Mouse (Mus musculus) embryonic fibroblast, embryonic 13.5 days (primary cell): ENCODE measurements at regions not wholly inside any gene's neighbourhood (a gene's known extent, or its start where the extent isn't known, plus 50 kb on each side); places are given as distances from the start of the nearest gene placed in this dataset.

Experiments used
- H3K27ac ChIP-seq: 2 replicates; pipeline ENCODE4 v1.5.1; 2012; ENCODE audit warnings: low read length, control low read depth, inconsistent platforms; ENCODE audit not compliant: insufficient read depth
- H3K4me1 ChIP-seq: 2 replicates; pipeline ENCODE4 v1.6.1; 2011; ENCODE audit warnings: low read length; ENCODE audit not compliant: control insufficient read depth, insufficient read depth
- H3K4me3 ChIP-seq: 2 replicates; pipeline ENCODE4 v1.5.1; 2011; ENCODE audit warnings: mild to moderate bottlenecking, control low read depth, low read length; ENCODE audit not compliant: insufficient read depth
- CTCF ChIP-seq: IDR thresholded peaks from 2 replicates; pipeline ENCODE4 v1.5.1; 2011; ENCODE audit warnings: mild to moderate bottlenecking, control low read depth, low read length, moderate library complexity, borderline replicate concordance; ENCODE audit not compliant: insufficient read depth
- POLR2A ChIP-seq: IDR thresholded peaks from 2 replicates; pipeline ENCODE4 v1.6.1; 2011; ENCODE audit warnings: low read depth, mild to moderate bottlenecking, control low read depth, low read length, moderate library complexity

DNA sequence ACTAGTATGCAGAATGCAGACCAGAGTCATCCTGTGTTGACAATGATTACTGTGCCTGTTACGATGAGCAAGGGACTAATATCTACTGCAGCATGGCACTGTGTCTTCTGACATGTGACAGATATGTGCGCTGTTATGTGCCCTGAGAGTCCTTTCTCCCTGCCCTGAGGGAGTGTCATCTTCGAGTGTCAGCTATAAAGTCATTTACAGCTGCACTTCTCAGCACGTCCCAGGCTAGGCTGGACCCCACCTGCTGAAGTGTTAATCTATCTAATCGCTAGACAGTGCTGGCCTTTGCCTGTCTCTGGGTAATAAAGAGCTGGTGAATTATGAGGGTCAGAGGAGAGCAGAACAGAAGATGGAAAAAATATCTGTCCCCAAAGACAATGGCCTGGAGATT is 337.7 kb downstream of the Prdm2 start:
- Histone ChIP-seq H3K4me1 (no peaks in the 10 kb centered on the region), H3K4me3 (no peak overlapping the region), H3K27ac (no peak overlapping the region)
- TF ChIP-seq POLR2A (no peak), CTCF (no peak)

DNA sequence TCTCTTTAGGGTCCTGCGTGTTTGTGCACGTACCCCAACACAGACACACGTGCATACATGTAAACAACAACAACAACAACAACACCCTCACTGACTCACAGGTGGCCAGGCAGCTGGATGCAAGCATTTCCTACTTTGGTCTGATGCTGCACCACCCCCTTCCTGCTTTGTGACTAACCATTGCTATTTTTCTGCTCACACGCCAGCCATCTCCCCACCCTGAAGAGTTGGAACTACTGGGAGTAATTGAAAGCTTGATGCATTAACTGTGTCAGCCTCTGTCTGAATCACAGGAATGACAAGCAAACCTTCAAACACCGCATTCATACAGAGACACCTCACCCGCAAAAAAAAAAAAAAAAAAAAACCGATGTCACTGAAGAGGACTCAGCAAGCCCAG is 346.5 kb downstream of the Prdm2 start:
- Histone ChIP-seq H3K4me1 (no peaks in the 10 kb centered on the region), H3K27ac (no peak overlapping the region), H3K4me3 (no peak overlapping the region)
- TF ChIP-seq POLR2A: no peak
- TF ChIP-seq CTCF: no peak

DNA sequence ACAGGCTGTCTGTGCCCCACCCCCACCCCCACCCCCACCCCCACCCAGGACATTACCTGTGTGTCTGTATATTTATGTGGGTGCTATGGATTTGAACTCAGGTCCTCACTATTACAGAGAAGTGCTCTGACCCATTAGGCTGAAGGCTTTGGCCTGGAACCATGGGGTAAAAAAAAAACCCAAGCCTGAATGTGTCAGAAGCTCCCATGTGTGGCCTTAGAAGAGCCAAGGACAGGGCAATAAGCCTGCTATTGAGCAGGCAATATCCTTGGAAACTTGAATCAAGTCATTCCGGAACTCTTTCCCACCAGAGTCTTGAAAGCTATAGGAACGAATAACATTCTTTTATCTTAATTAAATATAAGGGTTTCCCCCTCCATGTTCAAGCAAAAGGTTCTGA is 347.2 kb downstream of the Prdm2 start:
- Histone ChIP-seq H3K27ac (no peak overlapping the region), H3K4me3 (no peak overlapping the region), H3K4me1 (no peaks in the 10 kb centered on the region)
- TF ChIP-seq CTCF (no peak), POLR2A (no peak)

DNA sequence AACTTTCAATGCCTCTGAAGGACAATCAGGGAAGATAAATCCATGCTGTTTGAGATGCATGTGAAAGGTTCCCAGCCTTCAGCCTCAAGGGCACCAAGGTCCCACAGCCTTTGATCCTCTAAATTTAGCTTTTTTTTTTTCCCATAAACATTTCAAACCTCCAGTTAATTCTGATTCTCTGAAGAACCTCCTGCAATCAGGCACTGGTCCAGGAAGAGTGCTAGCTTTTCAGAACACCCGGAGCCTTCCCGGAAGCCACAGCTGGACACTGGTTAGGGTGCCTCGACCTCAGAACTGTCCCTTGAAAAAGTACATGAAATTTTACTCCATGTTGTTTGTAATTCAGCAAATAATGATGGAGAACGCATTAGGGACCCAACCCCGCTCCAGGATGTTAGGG is 348.9 kb downstream of the Prdm2 start:
- Histone ChIP-seq H3K4me3 (no peak overlapping the region), H3K4me1 (no peaks in the 10 kb centered on the region), H3K27ac (no peak overlapping the region)
- TF ChIP-seq CTCF (no peak), POLR2A (no peak)

DNA sequence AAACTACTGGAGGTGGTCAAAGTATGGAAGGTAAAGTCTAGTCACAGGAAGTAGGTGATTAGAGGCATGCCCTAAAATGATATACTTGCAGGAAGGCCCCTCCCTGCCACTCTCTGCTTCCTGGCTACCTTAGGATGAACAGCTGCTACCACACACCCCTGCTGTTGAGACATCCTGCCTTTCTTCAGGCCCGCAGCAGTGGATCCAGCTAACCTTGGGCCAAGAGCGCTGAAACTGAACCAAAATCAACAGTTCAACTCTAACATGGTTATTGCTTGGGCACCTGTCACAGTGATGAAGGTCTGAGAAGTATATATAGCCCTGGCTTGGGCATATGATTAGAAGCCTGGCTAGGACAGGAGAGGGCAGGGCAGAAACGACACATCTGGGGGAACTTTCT is 352.4 kb downstream of the Prdm2 start:
- Histone ChIP-seq H3K4me1 (no peaks in the 10 kb centered on the region), H3K27ac (no peak overlapping the region), H3K4me3 (no peak overlapping the region)
- TF ChIP-seq POLR2A: no peak

DNA sequence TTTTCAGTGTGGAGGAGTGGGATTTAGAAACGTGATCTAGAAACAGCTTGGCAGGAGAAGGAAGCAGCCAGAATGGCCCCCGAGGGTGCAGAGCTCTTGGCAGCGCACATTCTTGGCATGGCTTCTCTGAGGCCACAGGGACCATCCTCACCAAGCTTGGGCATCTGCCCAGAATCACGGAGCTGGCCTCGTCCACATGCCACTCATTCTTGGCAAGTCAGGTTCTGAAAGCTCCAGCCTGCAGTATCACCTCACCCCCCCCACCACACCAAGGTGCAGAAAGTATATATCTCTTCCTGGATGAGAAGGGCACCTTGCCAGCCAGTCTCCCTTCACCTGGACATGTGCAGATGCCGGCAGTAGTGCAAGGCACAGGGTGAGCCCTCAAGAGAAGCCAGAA is 356.2 kb downstream of the Prdm2 start:
- TF ChIP-seq POLR2A (no peak), CTCF (no peak)
- H3K27ac ChIP-seq: no peak overlapping the region

DNA sequence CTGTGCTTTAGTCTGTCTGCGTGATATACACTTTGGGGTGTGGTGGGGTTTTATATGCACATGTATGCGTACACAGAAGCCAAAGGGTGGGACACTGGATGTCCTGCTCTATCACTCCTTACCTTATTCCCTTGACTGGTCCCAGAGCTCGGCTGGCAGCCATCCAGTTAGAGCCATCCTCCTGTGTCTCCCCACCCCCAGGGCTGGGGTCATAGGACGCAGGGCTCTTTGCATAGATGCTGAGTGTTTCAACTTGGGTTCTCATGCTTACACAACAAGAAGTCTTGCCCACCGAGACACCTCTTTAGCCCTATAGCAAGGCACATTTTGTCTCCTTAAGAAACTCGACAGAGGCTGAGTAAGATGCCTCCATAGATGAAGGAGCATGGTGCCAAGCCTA is 357.2 kb downstream of the Prdm2 start:
- Histone ChIP-seq H3K4me3 (no peak overlapping the region), H3K4me1 (no peaks in the 10 kb centered on the region), H3K27ac (no peak overlapping the region)
- TF ChIP-seq CTCF (no peak), POLR2A (no peak)

More for the DNA sequence above, 356.2 kb downstream of the Prdm2 start:
- H3K4me1 ChIP-seq: no peaks in the 10 kb centered on the region
- H3K4me3 ChIP-seq: no peak overlapping the region

DNA sequence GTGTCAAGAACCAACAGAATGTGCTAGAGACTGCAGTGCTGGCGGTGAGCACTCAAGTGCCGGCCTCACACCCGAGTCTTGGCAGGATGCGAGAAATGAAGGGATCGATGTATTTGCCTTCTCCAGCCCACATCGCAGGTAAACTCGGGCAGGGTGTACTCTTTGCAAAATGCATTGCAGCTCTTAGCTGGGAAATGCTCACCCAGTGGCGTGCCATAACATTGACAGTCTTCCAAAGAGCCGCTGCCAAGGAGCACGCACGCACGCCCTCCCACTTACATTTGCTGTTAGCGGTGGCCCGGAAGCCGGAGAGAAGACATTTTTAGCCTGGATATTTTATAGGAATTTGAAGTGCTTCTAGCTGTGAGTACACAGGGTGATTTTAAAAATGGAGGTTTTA is 358.9 kb downstream of the Prdm2 start:
- H3K4me3 ChIP-seq: no peak overlapping the region
- TF ChIP-seq POLR2A (no peak), CTCF (no peak)
- no peaks in the 10 kb centered on the region for H3K4me1 ChIP-seq
- no peak overlapping the region for H3K27ac ChIP-seq

DNA sequence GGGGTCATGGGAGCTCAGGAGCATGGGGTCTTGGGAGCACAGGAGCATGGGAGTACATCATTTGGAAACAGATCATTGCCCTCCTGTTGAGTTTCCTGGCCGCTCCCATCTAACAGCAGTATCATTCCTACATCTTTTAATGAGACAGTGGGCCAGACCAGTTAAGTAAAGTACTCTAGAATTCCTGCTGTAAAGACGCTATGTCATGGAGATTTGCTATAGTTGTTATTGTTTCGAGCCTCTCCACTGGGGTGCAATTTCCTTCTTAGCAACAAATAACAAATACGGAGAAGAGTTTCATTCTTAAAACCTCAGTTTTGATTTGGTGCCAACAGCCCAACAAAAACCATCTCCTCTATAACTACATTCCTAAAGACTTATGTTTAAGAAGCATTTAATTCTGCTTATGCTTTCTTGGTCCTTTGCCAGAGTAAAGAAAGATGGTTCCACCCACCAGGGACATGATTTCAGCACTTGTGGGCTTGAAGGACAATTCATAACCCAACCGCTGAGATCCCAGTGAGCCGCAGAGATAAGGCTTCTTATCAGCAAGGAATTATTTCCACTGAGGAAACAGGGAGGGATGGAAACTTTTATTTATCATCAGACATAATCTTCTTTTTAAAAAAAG is 367.6 kb downstream of the Prdm2 start:
- H3K27ac ChIP-seq: no peak overlapping the region
- 0 out of 2 replicates have a peak, but pooled peaks cover 4% of the 10 kb centered on the region for H3K4me1 ChIP-seq
- H3K4me3 ChIP-seq: no peak overlapping the region
- no peak for TF ChIP-seq POLR2A
- no peak for TF ChIP-seq CTCF

DNA sequence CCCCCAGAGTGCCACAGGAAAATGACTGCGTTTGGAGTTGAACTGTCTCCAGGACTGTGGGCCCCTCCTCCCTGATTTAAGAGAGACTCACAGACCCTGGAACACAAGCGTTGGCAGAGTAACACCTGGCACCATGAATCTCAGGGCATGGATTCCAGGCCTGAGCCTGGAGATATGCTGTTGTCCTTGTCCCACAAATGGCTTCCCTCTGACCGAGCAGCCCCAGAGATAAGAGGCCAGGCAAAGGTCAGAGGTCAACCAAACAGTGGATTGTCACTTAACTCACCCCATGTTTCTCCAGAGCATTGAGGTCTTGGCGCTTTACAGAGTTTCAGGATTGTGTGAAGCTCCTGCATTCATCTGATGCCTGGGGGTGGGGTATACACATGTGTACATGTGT is 373.3 kb downstream of the Prdm2 start:
- Histone ChIP-seq H3K27ac (no peak overlapping the region), H3K4me1 (0 out of 2 replicates have a peak, but pooled peaks cover under 1% of the 10 kb centered on the region), H3K4me3 (no peak overlapping the region)
- no peak for TF ChIP-seq POLR2A
- TF ChIP-seq CTCF: no peak

DNA sequence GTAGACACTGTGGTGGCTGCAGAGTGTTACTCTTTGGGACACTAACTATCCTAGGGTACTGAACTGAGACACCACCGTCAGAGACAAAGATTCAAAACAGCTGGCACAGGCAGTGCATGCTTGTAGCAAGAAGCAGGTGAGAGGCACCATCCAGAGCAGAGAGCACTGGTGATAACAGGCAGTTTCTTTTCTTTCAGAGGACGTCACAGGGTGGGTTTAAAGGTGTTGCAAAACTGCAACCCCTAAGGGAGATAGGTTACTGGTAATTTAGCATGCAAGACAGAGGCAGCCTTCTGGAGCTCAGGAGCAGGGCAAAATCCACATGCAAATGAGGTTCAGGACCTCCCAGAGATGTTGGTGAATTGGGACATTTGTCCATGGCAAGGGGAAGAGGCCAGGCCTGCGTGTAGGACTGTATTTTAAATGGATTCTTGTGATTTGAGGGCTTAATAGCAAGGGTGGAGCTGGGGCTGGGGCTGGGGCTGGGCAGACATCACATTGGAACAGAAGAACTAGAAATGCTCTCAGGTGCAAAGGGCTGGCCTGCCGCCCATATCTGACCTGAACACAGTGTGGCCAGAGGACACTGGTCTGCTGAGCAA is 374.3 kb downstream of the Prdm2 start:
- Histone ChIP-seq H3K27ac (no peak overlapping the region), H3K4me1 (no peaks in the 10 kb centered on the region), H3K4me3 (no peak overlapping the region)
- TF ChIP-seq CTCF: no peak
- no peak for TF ChIP-seq POLR2A
